Mouse (Mus musculus) forebrain, embryonic 11.5 days (tissue): ENCODE measurements at regions not wholly inside any gene's neighbourhood (a gene's known extent, or its start where the extent isn't known, plus 50 kb on each side); places are given as distances from the start of the nearest gene placed in this dataset.

Experiments used
- ATAC-seq: fragments of 200-750 bp; cut with Nextera tagmentation; replicated peaks from 2 replicates; pipeline ENCODE4 v1.8.0; 2017; ENCODE audit warnings: moderate TSS enrichment; ENCODE audit not compliant: low FRiP score
- DNase-seq: peaks from one replicate; pipeline ENCODE4 v3.0.0-alpha.2; 2017; ENCODE audit warnings: low spot score
- H3K27ac ChIP-seq: fragments of 300-500 bp; sonication (generic); 2 replicates; pipeline ENCODE4 v1.5.1; 2014; ENCODE audit warnings: low read depth, low read length
- H3K27me3 ChIP-seq: fragments of 300-500 bp; sonication (generic); 2 replicates; pipeline ENCODE4 v1.6.1; 2014; ENCODE audit warnings: mild to moderate bottlenecking, low read length, mixed read lengths; ENCODE audit not compliant: control insufficient read depth, insufficient read depth
- H3K36me3 ChIP-seq: fragments of 300-500 bp; sonication (generic); 2 replicates; pipeline ENCODE4 v1.6.1; 2014; ENCODE audit warnings: mild to moderate bottlenecking, low read length, moderate library complexity, mixed read lengths; ENCODE audit not compliant: control insufficient read depth, insufficient read depth
- H3K4me1 ChIP-seq: fragments of 300-500 bp; sonication (generic); replicated peaks from 2 replicates; pipeline ENCODE4 v1.6.1; 2014; ENCODE audit warnings: low read length, mixed read lengths; ENCODE audit not compliant: control insufficient read depth, insufficient read depth
- H3K4me2 ChIP-seq: fragments of 300-500 bp; sonication (generic); 2 replicates; pipeline ENCODE4 v1.6.1; 2014; ENCODE audit warnings: low read depth, mild to moderate bottlenecking, low read length, moderate library complexity, mixed read lengths; ENCODE audit not compliant: severe bottlenecking
- H3K4me3 ChIP-seq: fragments of 300-500 bp; sonication (generic); 2 replicates; pipeline ENCODE4 v1.5.1; 2014; ENCODE audit warnings: low read depth, low read length
- H3K9ac ChIP-seq: fragments of 300-500 bp; sonication (generic); 2 replicates; pipeline ENCODE4 v1.6.1; 2014; ENCODE audit warnings: low read length
- H3K9me3 ChIP-seq: fragments of 300-500 bp; sonication (generic); 2 replicates; pipeline ENCODE4 v1.6.1; 2016; ENCODE audit warnings: low read length, mixed read lengths; ENCODE audit not compliant: control insufficient read depth
- WGBS: fragments of 180-500 bp; shearing (Covaris S2); extraction: QIAGEN DNeasy Blood & Tissue Kit; methylation state at CpG from one replicate; pipeline ENCODE4 v1.1.7; 2014; 5-methylcytosine and 5-hydroxymethylcytosine counted together

- whole genome bisulfite sequencing = 68% methylated on average over 7 of the region's 7 CpGs
Observed at GRCm38 (mm10) chr8:50387189-50387588, 1543.4 kb upstream of the Tenm3 start.

GRCm38 (mm10) chr8:50383697-50384096 is 1539.9 kb upstream of the Tenm3 start:
- no peaks in the 10 kb centered on the region for H3K27me3 ChIP-seq
- no peaks in the 10 kb centered on the region for H3K4me1 ChIP-seq
- 91% methylated on average over 2 of the region's 2 CpGs for WGBS
- H3K4me3 ChIP-seq = no peak overlapping the region
- no peaks in the 10 kb centered on the region for H3K36me3 ChIP-seq
- DNase-seq (no peak), ATAC-seq (no peak)
- no peak overlapping the region for H3K9ac ChIP-seq
- no peaks in the 10 kb centered on the region for H3K9me3 ChIP-seq
- no peak overlapping the region for H3K27ac ChIP-seq
- H3K4me2 ChIP-seq = no peak overlapping the region

More at GRCm38 (mm10) chr8:50387189-50387588, 1543.4 kb upstream of the Tenm3 start:
- DNase-seq (no peak), ATAC-seq (no peak)
- no peaks in the 10 kb centered on the region for H3K27me3 ChIP-seq
- H3K9ac ChIP-seq = no peak overlapping the region
- no peaks in the 10 kb centered on the region for H3K4me1 ChIP-seq
- H3K36me3 ChIP-seq = no peaks in the 10 kb centered on the region
- no peak overlapping the region for H3K4me3 ChIP-seq
- no peak overlapping the region for H3K27ac ChIP-seq
- H3K9me3 ChIP-seq = no peaks in the 10 kb centered on the region
- H3K4me2 ChIP-seq = no peak overlapping the region

GRCm38 (mm10) chr8:50379745-50380144 is 1536.0 kb upstream of the Tenm3 start:
- Histone ChIP-seq H3K4me2 (no peak overlapping the region), H3K4me1 (no peaks in the 10 kb centered on the region), H3K36me3 (no peaks in the 10 kb centered on the region), H3K27me3 (no peaks in the 10 kb centered on the region), H3K4me3 (no peak overlapping the region), H3K9me3 (no peaks in the 10 kb centered on the region), H3K9ac (no peak overlapping the region), H3K27ac (no peak overlapping the region)
- DNase-seq (no peak), ATAC-seq (no peak)
- WGBS = 73% methylated on average over 4 of the region's 4 CpGs

GRCm38 (mm10) chr8:50373790-50374189 is 1530.0 kb upstream of the Tenm3 start:
- ATAC-seq (peak; percentile 55; the same call in 1 of the 2 replicates), DNase-seq (no peak)
- Histone ChIP-seq H3K9me3 (no peaks in the 10 kb centered on the region), H3K4me1 (no peaks in the 10 kb centered on the region), H3K4me2 (no peak overlapping the region), H3K9ac (no peak overlapping the region), H3K36me3 (no peaks in the 10 kb centered on the region), H3K27ac (no peak overlapping the region), H3K4me3 (no peak overlapping the region), H3K27me3 (no peaks in the 10 kb centered on the region)
- WGBS = 64% methylated on average over 2 of the region's 2 CpGs

- 82% methylated on average over 3 of the region's 3 CpGs for WGBS
- Histone ChIP-seq H3K4me3 (no peak overlapping the region), H3K9ac (no peak overlapping the region), H3K27me3 (no peaks in the 10 kb centered on the region), H3K4me1 (no peaks in the 10 kb centered on the region), H3K4me2 (no peak overlapping the region), H3K36me3 (no peaks in the 10 kb centered on the region), H3K27ac (no peak overlapping the region), H3K9me3 (no peaks in the 10 kb centered on the region)
- ATAC-seq (no peak), DNase-seq (no peak)
Observed at GRCm38 (mm10) chr8:50326485-50326884, 1482.7 kb upstream of the Tenm3 start.

GRCm38 (mm10) chr8:50321356-50321963 is 1477.7 kb upstream of the Tenm3 start:
- ATAC-seq = peak; percentile 57; the same call in 1 of the 2 replicates
- Histone ChIP-seq H3K4me1 (no peaks in the 10 kb centered on the region), H3K27ac (no peak overlapping the region), H3K27me3 (no peaks in the 10 kb centered on the region), H3K9me3 (no peaks in the 10 kb centered on the region), H3K4me3 (no peak overlapping the region), H3K36me3 (no peaks in the 10 kb centered on the region), H3K4me2 (no peak overlapping the region), H3K9ac (no peak overlapping the region)
- WGBS = 14% methylated on average over 7 of the region's 7 CpGs
- DNase-seq = no peak

GRCm38 (mm10) chr8:50316641-50317040 is 1472.9 kb upstream of the Tenm3 start:
- DNase-seq = no peak
- ATAC-seq = no peak
- WGBS = 72% methylated on average over 1 of the region's 1 CpGs
- Histone ChIP-seq H3K4me2 (no peak overlapping the region), H3K4me1 (no peaks in the 10 kb centered on the region), H3K9me3 (no peaks in the 10 kb centered on the region), H3K36me3 (no peaks in the 10 kb centered on the region), H3K9ac (no peak overlapping the region), H3K4me3 (no peak overlapping the region), H3K27ac (no peak overlapping the region), H3K27me3 (no peaks in the 10 kb centered on the region)

GRCm38 (mm10) chr8:50310308-50310707 is 1466.6 kb upstream of the Tenm3 start:
- H3K9ac ChIP-seq = no peak overlapping the region
- H3K4me1 ChIP-seq = no peaks in the 10 kb centered on the region
- H3K27me3 ChIP-seq = no peaks in the 10 kb centered on the region
- DNase-seq = no peak
- no peak overlapping the region for H3K27ac ChIP-seq
- H3K4me3 ChIP-seq = no peak overlapping the region
- H3K9me3 ChIP-seq = no peaks in the 10 kb centered on the region
- 76% methylated on average over 3 of the region's 3 CpGs for WGBS
- no peaks in the 10 kb centered on the region for H3K36me3 ChIP-seq
- ATAC-seq = no peak
- H3K4me2 ChIP-seq = no peak overlapping the region

- H3K4me3 ChIP-seq = no peak overlapping the region
- ATAC-seq (no peak), DNase-seq (no peak)
- H3K36me3 ChIP-seq = no peaks in the 10 kb centered on the region
- H3K9me3 ChIP-seq = no peaks in the 10 kb centered on the region
- WGBS = 38% methylated on average over 6 of the region's 6 CpGs
- H3K9ac ChIP-seq = no peak overlapping the region
- H3K4me2 ChIP-seq = no peak overlapping the region
- no peaks in the 10 kb centered on the region for H3K4me1 ChIP-seq
- H3K27ac ChIP-seq = no peak overlapping the region
- H3K27me3 ChIP-seq = no peaks in the 10 kb centered on the region
Observed at GRCm38 (mm10) chr8:50300316-50300715, 1456.6 kb upstream of the Tenm3 start.
